Mouse (Mus musculus) olfactory bulb, adult 2 months (tissue): ENCODE data around the gene Map4. TPM values are rescaled to one million over a fixed set of nuclear protein-coding genes. Genes with fewer than 3 reads are reported as not detected.

Experiments
- H3K27ac ChIP-seq: fragments of 200-500 bp; 2 replicates; pipeline ENCODE4 v1.5.1; 2012; ENCODE audit warnings: low read depth, low read length; ENCODE audit not compliant: insufficient read depth
- H3K4me1 ChIP-seq: fragments of 200-500 bp; 2 replicates; pipeline ENCODE4 v1.6.1; 2012; ENCODE audit warnings: low read length; ENCODE audit not compliant: control insufficient read depth, insufficient read depth
- H3K4me3 ChIP-seq: fragments of 200-500 bp; 2 replicates; pipeline ENCODE4 v1.5.1; 2012; ENCODE audit warnings: mild to moderate bottlenecking, low read depth, low read length, moderate library complexity; ENCODE audit not compliant: insufficient read depth
- CTCF ChIP-seq: fragments of 200-500 bp; IDR thresholded peaks from 2 replicates; pipeline ENCODE4 v1.5.1; 2012; ENCODE audit warnings: low read depth, mild to moderate bottlenecking, low read length, moderate library complexity; ENCODE audit not compliant: insufficient read depth
- POLR2A ChIP-seq: fragments of 200-500 bp; IDR thresholded peaks from 2 replicates; pipeline ENCODE4 v1.6.1; 2012; ENCODE audit warnings: mild to moderate bottlenecking, low read depth, low read length, moderate library complexity; ENCODE audit not compliant: insufficient read depth
- WGBS: fragments of 180-500 bp; shearing (Covaris S2); methylation state at CpG from one replicate; pipeline ENCODE4 v1.1.7; 2018; 5-methylcytosine and 5-hydroxymethylcytosine counted together
- polyA plus RNA-seq: library from polyadenylated mRNA; stranded (reverse); fragments of >200 nt; gene quantifications from 2 replicates; pipeline ENCODE4 v1.2.4, GENCODE M21; 2012; ENCODE audit warnings: low replicate concordance; ENCODE audit not compliant: missing spikeins, insufficient read depth, insufficient read length

The Map4 gene
- polyA plus RNA-seq, 1 experiment: 647 TPM

DNA sequence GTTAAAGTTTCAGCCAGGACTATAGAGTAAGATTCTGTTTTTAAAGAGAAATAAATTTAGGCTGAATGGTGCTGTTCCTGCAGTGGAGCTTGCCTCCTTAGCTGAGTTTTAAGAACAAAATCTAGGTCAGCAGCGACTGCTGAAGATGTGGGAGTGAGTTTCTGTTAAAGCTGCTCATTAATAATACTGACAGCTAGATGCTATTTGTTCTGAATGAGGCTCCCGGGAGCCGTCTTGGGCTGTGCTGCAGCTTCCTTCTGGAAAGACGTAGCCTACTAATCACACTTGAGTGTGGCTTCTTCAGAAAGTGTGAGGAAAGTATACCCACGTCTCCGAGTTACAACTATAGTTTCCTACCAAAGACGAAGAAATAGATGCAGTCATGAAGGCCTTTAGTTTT is 88.0 kb downstream of the Map4 start:
- TF ChIP-seq POLR2A (no peak), CTCF (no peak)
- WGBS: 15% methylated on average over 7 of the region's 7 CpGs
- H3K4me1 ChIP-seq: no peaks in the 10 kb centered on the region; the same call in 1 of the 2 replicates
- no peak overlapping the region for H3K27ac ChIP-seq
- no peak overlapping the region for H3K4me3 ChIP-seq

DNA sequence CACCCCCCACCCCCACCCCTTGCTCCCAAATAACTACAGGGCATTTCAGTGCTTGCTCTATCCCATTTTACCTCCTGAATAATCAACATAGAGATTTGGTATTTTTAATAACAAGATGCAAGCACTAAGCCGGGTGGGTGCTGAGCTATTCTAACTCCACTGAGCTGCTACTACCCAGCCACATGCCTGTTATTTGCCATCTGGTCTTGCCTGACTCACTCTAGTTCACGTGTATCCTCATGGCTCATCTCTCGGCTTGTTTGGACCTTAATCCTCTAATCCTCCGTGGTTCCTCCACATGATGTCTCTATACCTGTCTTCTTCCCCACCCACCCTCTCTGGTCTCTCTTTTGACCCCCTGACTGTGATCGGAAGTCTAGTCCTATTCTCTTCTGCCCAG is 89.1 kb downstream of the Map4 start:
- WGBS: 52% methylated on average over 5 of the region's 5 CpGs
- TF ChIP-seq CTCF (no peak), POLR2A (no peak)

GRCm38 (mm10) chr9:110021463-110021862 is 90.2 kb downstream of the Map4 start:
- WGBS: 100% methylated on average over 1 of the region's 1 CpGs
- no peak overlapping the region for H3K4me3 ChIP-seq
- TF ChIP-seq CTCF (no peak), POLR2A (no peak)
- H3K27ac ChIP-seq: no peak overlapping the region
- H3K4me1 ChIP-seq: no peaks in the 10 kb centered on the region; the same call in 1 of the 2 replicates

More for the DNA sequence above, 89.1 kb downstream of the Map4 start:
- no peak overlapping the region for H3K4me3 ChIP-seq
- no peak overlapping the region for H3K27ac ChIP-seq
- no peaks in the 10 kb centered on the region; the same call in 1 of the 2 replicates for H3K4me1 ChIP-seq

- no peak for TF ChIP-seq POLR2A
- TF ChIP-seq CTCF: no peak
- Histone ChIP-seq H3K4me3 (no peak overlapping the region), H3K4me1 (no peaks in the 10 kb centered on the region; the same call in 1 of the 2 replicates), H3K27ac (no peak overlapping the region)
- 96% methylated on average over 2 of the region's 2 CpGs for WGBS
Measured at GRCm38 (mm10) chr9:110022151-110022550, 90.9 kb downstream of the Map4 start.

DNA sequence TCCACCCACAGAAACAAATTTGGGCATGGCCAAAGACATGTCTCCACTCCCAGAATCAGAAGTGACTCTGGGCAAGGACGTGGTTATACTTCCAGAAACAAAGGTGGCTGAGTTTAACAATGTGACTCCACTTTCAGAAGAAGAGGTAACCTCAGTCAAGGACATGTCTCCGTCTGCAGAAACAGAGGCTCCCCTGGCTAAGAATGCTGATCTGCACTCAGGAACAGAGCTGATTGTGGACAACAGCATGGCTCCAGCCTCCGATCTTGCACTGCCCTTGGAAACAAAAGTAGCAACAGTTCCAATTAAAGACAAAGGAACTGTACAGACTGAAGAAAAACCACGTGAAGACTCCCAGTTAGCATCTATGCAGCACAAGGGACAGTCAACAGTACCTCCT is 103.8 kb downstream of the Map4 start:
- no peak for TF ChIP-seq CTCF
- no peak for TF ChIP-seq POLR2A
- Histone ChIP-seq H3K4me3 (no peak overlapping the region), H3K4me1 (peaks cover 10% of the 10 kb centered on the region), H3K27ac (no peak overlapping the region)
- 78% methylated on average over 4 of the region's 4 CpGs for WGBS

- Histone ChIP-seq H3K4me3 (no peak overlapping the region), H3K27ac (peak overlapping the region; percentile 54), H3K4me1 (peaks cover 10% of the 10 kb centered on the region)
- WGBS: 56% methylated on average over 8 of the region's 8 CpGs
- TF ChIP-seq POLR2A (no peak), CTCF (no peak)
Measured at GRCm38 (mm10) chr9:110037895-110038294, 106.6 kb downstream of the Map4 start.

- peak overlapping the region; percentile 54 for H3K27ac ChIP-seq
- no peak overlapping the region for H3K4me3 ChIP-seq
- H3K4me1 ChIP-seq: peaks cover 10% of the 10 kb centered on the region
- TF ChIP-seq POLR2A: no peak
- no peak for TF ChIP-seq CTCF
- WGBS: 63% methylated on average over 2 of the region's 2 CpGs
Measured at GRCm38 (mm10) chr9:110038485-110038884, 107.2 kb downstream of the Map4 start.

DNA sequence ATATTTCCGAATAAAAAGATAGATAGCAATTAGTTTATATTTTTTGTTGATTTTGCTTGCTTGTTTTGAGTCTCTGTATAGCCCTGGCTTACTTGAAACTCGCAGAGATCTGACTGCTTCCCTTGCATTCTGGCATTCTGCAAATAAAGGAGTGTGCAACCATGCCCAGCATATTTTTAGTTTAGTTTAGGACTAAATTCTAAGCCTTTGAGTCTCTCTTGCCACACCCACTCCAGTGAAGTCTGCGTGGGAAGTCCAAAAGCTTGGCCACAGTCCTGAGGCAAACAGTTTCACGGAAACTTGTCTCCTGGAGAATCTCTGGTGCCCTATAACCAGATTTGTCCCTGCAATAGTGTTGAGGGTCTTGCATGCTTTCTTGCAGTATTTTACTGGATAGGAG is 113.1 kb downstream of the Map4 start:
- Histone ChIP-seq H3K4me1 (no peaks in the 10 kb centered on the region), H3K4me3 (no peak overlapping the region), H3K27ac (no peak overlapping the region)
- no peak for TF ChIP-seq CTCF
- TF ChIP-seq POLR2A: no peak
- 47% methylated on average over 4 of the region's 4 CpGs for WGBS

DNA sequence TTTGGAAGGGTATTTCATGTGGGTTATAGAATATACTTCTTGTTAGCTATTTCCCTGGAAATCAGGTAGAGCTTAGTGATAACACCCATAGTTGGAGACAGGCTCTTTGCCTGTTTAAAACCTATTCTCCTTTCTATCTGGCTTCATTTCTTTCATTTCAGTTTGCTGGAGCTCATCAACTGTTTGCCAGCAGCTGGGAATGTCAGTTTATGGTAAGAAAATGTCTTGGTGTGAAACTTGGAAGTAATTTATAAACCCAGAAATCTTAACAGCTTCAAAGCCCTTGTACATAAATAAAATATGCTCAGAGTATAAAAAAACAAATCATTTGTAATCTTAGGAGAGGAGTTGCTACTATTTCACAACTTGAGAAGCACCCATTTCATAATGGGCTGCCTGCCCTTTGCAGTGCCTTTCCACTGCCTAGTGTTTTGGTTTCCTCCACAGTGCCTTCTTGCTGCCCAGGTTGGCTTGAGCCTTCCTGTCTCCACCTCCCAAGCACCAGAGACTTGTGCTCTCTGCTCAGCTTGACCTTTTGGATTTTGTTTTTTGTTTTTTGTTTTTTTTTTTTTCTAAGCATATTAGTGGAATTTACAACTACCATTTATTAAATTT is 114.6 kb downstream of the Map4 start:
- Histone ChIP-seq H3K4me3 (no peak overlapping the region), H3K27ac (no peak overlapping the region), H3K4me1 (no peaks in the 10 kb centered on the region)
- TF ChIP-seq CTCF: no peak
- no peak for TF ChIP-seq POLR2A
